Mouse (Mus musculus): ENCODE data around the gene Ppt2.
A peak's percentile ranks its signal among the peaks of the same experiment; 100 is the strongest.

Ppt2 gene

GRCm38 (mm10) chr17:34627943-34628643 lies at the start of gene Ppt2:
TSS of gene Ppt2 (minus strand) at chr17:34628510.
- peak; percentile 66 for DNase-seq

DNA sequence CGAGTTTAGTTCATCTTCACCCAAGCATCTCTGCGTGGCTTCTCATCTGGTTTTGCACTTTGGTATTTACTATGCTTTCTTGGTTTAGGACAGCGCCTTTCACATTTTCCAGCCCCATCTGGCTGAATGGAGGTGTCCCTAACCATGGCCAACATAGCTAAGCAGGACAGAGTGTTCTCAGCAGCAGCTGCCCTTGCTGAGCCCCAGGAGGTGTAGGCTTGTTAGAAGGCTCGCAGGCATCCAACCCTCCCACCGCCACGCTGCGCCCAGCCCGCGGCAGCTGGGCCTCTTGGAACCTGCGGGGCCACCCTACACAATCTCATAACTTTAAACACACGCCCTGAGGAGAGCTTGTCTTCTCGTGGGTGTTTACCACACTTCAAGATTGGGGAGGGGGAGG lies 48.4 kb upstream of the Ppt2 start:
- DNase-seq, result no peak

DNA sequence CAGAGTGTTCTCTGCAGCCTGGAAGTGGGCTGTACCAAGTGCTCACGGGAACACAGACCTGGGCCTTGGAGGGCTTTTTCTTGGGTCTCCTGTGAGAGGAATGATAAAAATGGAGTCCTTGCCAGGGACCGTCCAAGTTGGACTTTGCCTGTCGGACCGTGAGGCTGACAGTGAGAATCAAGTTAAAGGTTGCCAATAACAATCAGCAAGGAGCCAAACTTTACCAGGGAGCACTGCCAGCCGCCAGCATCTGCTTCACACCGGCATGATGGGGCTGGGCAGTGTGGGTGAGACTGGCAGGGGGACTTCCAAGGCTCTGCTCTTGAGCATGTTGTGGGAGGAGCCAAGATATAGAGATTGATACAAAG lies 47.8 kb upstream of the Ppt2 start:
- DNase-seq, result no peak

GRCm38 (mm10) chr17:34675205-34676092 lies 47.1 kb upstream of the Ppt2 start:
- no peak for DNase-seq

DNA sequence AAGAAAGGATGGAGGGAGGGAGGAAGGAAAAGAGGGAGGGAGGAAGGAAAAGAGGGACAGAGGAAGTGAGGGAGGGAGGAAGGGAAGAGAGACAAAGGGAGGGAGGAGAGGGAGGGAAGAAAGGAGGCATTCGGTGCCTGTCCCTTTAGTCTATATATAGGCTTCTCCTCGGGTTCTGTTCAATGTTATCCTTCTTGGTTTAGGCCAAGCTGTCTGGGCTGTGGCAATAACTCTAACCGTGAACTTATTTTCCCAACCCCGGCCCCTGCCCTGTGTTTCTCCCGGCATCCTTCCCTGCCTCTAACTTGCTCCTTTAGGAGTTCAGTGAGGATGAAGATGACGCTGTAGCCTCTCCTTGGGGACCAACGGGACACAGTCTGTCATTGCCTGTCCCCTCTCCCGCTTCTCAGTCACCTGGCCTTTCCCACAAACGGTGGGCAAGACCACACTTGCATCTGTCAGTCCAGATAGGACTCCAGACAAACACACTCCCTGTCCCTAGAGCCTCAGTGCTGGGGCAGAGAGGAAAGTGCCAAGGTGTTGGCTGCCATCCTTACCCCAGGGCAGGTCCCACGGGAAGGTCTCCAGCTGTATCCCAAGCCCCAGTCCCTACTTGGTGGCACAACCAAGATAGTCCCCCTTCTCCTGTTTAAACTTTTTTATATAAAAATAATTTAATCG lies 46.4 kb upstream of the Ppt2 start:
- DNase-seq, result no peak

- no peak for DNase-seq
Observed at GRCm38 (mm10) chr17:34673139-34673538, 44.8 kb upstream of the Ppt2 start.

- DNase-seq, result no peak
Observed at GRCm38 (mm10) chr17:34672246-34672792, 44.0 kb upstream of the Ppt2 start.

DNA sequence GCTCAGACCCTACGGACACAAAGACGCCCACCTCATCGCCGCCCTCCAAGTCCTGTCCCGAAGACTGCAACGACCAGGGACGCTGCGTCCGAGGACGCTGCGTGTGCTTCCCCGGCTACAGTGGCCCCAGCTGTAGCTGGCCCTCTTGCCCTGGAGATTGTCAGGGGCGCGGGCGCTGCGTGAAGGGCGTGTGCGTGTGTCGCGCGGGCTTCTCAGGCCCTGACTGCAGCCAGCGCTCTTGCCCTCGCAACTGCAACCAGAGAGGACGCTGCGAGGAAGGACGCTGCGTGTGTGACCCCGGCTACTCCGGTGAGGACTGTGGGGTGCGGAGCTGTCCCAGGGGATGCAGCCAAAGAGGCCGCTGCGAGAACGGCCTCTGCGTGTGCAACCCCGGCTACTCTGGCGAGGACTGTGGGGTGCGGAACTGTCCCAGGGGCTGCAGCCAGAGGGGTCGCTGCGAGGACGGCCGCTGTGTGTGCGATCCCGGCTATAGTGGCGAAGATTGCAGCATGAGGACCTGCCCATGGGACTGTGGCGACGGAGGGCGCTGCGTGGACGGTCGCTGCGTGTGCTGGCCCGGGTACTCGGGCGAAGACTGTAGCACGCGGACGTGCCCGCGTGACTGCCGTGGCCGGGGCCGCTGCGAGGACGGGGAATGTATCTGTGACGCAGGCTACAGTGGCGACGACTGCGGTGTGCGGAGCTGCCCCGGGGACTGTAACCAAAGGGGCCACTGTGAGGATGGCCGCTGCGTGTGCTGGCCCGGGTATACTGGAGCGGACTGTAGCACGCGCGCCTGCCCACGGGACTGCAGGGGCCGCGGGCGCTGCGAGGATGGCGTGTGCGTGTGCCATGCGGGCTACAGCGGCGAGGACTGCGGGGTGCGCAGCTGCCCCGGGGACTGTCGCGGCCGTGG lies 43.1 kb upstream of the Ppt2 start:
- no peak for DNase-seq

GRCm38 (mm10) chr17:34670235-34670634 lies 41.9 kb upstream of the Ppt2 start, which contains the start of gene Tnxb:
TSS of gene Tnxb (plus strand) at chr17:34670535.
- DNase-seq, result no peak

DNA sequence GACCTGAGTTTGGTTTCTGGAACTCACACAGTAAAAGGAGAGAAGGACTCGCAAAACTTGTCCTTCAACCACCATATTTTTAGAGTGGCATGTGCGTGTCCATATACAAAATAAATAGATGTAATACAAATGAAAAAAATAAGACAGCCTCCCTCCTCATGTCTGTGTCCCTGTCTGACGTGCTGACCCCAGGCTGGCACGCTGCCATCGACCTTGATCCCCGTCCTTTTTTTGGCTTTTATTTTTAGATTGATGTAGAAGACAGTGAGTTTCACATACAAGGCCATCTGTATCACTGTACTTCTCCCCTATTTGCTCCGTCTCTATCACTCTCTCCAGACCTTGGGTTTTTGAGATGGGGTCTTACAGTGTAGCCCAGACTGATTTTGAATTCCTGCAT lies 36.2 kb upstream of the Ppt2 start:
- DNase-seq, result no peak

GRCm38 (mm10) chr17:34663558-34663957 lies 35.2 kb upstream of the Ppt2 start:
- DNase-seq, result no peak

- no peak for DNase-seq
Observed at GRCm38 (mm10) chr17:34662978-34663377, 34.7 kb upstream of the Ppt2 start.

DNA sequence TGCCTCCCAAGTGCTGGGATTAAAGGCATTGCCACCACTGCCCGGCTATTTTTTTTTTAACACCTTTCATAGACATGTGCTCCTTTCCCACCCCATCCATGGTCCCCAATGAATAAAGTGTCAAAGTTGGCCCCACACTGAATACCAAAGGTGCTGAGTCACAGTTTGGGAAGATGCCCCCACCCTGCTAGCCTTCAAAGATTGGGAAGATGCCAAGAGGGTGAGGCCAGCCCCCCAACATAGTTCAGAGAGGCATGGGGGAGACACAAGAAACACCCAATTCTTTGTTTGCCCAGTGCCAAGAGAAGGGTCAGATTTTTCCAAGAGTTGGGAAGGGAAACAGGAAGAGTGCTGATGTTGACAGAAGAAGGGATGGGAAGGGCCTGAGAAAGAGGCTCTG lies 34.2 kb upstream of the Ppt2 start:
- no peak for DNase-seq

- DNase-seq, result no peak
Observed at GRCm38 (mm10) chr17:34661121-34661591, 32.8 kb upstream of the Ppt2 start.

DNA sequence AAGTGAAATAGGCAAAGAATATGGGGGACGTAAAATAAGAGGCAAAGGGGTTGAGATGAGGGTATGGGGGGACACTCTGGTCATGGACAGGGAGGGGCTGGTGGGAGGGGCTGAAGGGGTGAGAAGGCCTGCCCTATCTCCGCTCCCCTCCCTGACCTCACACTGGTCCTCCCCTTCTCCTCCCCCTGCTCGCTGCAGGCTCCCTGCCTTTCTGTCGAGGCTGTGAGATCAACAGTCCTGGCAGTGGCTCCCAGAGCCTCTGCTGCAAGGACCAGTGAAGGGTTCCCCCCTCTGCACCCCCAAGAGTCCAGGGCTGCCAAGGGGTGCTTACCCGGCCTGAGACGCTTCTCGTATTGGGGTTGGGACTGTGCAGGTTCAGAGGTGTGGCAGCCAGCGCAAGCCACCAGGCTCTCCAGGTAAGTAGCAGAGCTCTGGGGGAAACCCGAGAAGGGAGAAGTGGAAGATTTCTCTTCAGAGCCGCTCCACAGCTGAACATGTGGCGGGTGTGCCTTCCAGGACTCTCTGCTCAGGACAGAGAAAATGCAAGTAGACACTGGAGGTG lies 32.0 kb upstream of the Ppt2 start:
- DNase-seq, result no peak

GRCm38 (mm10) chr17:34659897-34660214 lies 31.5 kb upstream of the Ppt2 start:
- DNase-seq, result no peak

DNA sequence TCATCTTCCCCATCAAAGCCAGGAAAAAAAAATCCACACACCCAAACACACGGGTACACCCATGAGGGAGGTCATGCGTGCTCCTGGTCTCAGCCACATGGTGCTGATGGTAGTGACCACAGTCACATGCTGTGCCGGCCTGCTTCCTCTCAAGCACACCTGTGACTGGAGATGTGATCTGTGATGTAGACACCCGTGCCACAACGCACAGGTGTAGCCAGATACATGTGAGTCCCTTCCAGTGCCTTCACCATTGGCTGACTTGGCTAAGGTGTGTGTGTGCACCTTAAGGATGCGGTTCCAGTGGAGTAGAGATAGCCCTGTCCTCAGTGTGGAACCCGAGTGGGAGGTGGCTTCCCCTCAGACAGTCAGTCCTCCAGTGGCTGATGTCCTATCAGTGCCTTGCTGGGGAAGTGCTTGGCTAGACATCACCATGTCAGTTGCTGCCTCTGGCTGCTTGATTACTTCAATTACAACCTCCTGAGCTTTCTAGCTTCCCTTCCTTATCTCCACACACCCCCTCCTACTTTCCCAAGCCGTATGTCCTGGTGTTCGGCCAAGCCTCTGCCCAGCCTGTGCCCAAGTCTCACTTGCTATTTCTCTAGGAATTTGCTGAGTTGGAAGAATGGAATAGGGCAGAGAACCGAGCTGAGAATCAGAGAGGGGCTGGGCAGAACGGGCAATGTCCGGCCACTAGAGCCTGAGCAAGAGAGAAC lies 31.0 kb upstream of the Ppt2 start:
- DNase-seq, result no peak

DNA sequence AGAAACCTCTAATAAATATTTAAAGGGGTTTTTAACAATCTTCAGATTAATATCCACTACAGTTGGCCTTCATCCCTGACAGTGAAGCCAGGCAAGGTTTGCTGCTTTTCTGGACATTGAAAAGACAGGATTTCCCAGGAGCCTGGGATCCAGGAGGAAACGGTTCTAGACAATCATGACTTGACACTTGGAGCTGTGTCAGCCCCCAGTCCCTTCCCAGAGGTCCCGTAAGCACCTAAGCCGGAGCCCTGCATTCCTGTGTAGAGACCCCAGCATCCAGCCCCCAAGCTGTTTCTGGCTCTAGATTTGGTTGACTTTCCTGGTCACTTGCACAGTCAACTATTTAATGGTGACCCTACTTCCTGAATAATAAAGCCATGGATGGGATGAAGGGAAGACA lies 30.3 kb upstream of the Ppt2 start:
- no peak for DNase-seq

DNA sequence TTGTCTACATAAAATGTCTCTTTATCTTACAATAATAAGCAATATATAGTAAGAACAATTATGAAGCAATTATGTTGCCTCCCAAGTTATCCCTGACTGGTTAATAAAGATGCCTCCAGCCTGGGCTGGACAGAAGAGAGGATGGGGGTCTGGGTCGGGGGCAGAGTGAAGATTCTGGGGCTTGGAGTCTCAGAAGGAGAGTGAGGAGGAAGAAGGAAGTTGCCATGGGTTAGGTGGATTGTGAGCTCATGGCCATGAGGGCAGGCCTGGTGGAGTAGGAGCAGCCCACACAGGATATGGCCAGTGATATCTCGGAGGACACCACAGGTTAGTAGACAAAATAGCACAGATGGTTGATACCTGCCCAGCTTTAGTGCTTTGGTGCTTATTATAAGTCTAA lies 29.8 kb upstream of the Ppt2 start:
- DNase-seq, result no peak

- DNase-seq, result no peak
Observed at GRCm38 (mm10) chr17:34657271-34657670, 29.0 kb upstream of the Ppt2 start.

DNA sequence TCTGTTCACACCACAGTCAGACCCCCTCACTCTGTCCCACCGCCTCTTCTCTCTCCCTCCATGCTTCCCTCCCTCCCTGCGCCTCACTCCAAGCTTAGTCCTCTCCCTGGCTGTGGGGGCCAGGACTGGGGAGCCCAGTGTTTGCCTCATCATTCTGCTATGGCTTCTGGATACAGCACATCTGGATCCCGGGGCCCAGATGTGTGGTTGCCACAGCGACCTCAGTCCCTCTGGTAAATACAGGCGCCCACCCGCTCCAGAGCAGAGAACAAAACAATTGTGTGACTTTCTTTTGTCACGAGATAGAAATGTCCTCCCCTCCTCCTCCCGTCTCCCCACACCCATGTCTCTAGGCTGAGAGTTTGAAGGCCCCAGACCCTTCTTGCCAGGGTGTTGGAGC lies 28.4 kb upstream of the Ppt2 start:
- DNase-seq, result no peak

Measured in right cerebral cortex, postnatal 25 days (tissue).